Mouse (Mus musculus) midbrain, postnatal 0 days (tissue): ENCODE data around the gene Pde10a. TPM values are rescaled to one million over a fixed set of nuclear protein-coding genes. Genes with fewer than 3 reads are reported as not detected.
A peak's percentile ranks its signal among the peaks of the same experiment; 100 is the strongest.

Experiments used
- ATAC-seq: fragments of 200-750 bp; cut with Nextera tagmentation; 2 replicates; pipeline ENCODE4 v1.8.0; 2017; ENCODE audit warnings: moderate number of reproducible peaks, mild to moderate bottlenecking, moderate TSS enrichment, moderate library complexity; ENCODE audit not compliant: low FRiP score
- DNase-seq: peaks from one replicate; pipeline ENCODE4 v3.0.0-alpha.2; 2015; ENCODE audit warnings: low spot score
- H3K27ac ChIP-seq: fragments of 300-500 bp; sonication (generic); 2 replicates; pipeline ENCODE4 v1.5.1; 2014; ENCODE audit warnings: low read depth, mild to moderate bottlenecking, low read length, mixed read lengths
- H3K27me3 ChIP-seq: fragments of 300-500 bp; sonication (generic); 2 replicates; pipeline ENCODE4 v1.6.1; 2014; ENCODE audit warnings: low read length, control low read depth, mixed read lengths; ENCODE audit not compliant: insufficient read depth
- H3K36me3 ChIP-seq: fragments of 300-500 bp; sonication (generic); 2 replicates; pipeline ENCODE4 v1.6.1; 2014; ENCODE audit warnings: low read length, control low read depth, mixed read lengths; ENCODE audit not compliant: insufficient read depth
- H3K4me1 ChIP-seq: fragments of 300-500 bp; sonication (generic); 2 replicates; pipeline ENCODE4 v1.6.1; 2014; ENCODE audit warnings: mild to moderate bottlenecking, control low read depth, antibody characterized with exemption, low read length, mixed read lengths; ENCODE audit not compliant: insufficient read depth
- H3K4me2 ChIP-seq: fragments of 300-500 bp; sonication (generic); 2 replicates; pipeline ENCODE4 v1.6.1; 2014; ENCODE audit warnings: low read depth, mild to moderate bottlenecking, low read length, mixed read lengths; ENCODE audit not compliant: poor library complexity, severe bottlenecking
- H3K4me3 ChIP-seq: fragments of 300-500 bp; sonication (generic); 2 replicates; pipeline ENCODE4 v1.5.1; 2014; ENCODE audit warnings: low read depth, mild to moderate bottlenecking, low read length, moderate library complexity
- H3K9ac ChIP-seq: fragments of 300-500 bp; sonication (generic); replicated peaks from 2 replicates; pipeline ENCODE4 v1.6.1; 2014; ENCODE audit warnings: mild to moderate bottlenecking, low read length, moderate library complexity, mixed read lengths; ENCODE audit not compliant: poor library complexity, severe bottlenecking
- H3K9me3 ChIP-seq: fragments of 300-500 bp; sonication (generic); 2 replicates; pipeline ENCODE4 v1.6.1; 2016; ENCODE audit warnings: low read length, control low read depth
- CTCF ChIP-seq: IDR thresholded peaks from 2 replicates; pipeline ENCODE4 v1.5.1; 2016; ENCODE audit warnings: antibody characterized with exemption, mild to moderate bottlenecking
- WGBS: fragments of 180-500 bp; shearing (Covaris S2); extraction: QIAGEN DNeasy Blood & Tissue Kit; methylation state at CpG from one replicate; pipeline ENCODE4 v1.1.7; 2014; 5-methylcytosine and 5-hydroxymethylcytosine counted together
- polyA plus RNA-seq: library from polyadenylated mRNA; unstranded; fragments of >200 nt; fragmentation: Nextera tagmentation; extraction: Ambion mirVana; gene quantifications from 2 replicates; pipeline ENCODE4 v1.2.1, GENCODE M21; 2015
- total RNA-seq: library from RNA; depleted of rRNA; stranded (reverse); fragments of >200 nt; gene quantifications from 2 replicates; pipeline ENCODE4 v1.2.3, GENCODE M21; 2014

Gene Pde10a
- total and polyA plus RNA-seq, 2 experiments from 2014 or later = 8.6 to 40.3 TPM

- Histone ChIP-seq H3K9me3 (no peaks in the 10 kb centered on the region), H3K36me3 (no peaks in the 10 kb centered on the region), H3K4me3 (peak overlapping the region; percentile 72), H3K4me1 (peaks cover 14% of the 10 kb centered on the region), H3K9ac (peak overlapping the region; percentile 89), H3K27ac (peak overlapping the region; percentile 78), H3K4me2 (peak overlapping the region; percentile 93), H3K27me3 (no peaks in the 10 kb centered on the region; the same call in none of the 2 replicates)
- TF ChIP-seq CTCF = peak; percentile 20; the same call in 1 of the 2 replicates
- peak; percentile 48 for DNase-seq
- 0 out of 2 replicates have a peak, but pooled peaks have one; percentile 17 for ATAC-seq
- WGBS = 7% methylated on average over 27 of the region's 27 CpGs
Observed at GRCm38 (mm10) chr17:8802889-8803799, 278.0 kb downstream of the Pde10a start.

DNA sequence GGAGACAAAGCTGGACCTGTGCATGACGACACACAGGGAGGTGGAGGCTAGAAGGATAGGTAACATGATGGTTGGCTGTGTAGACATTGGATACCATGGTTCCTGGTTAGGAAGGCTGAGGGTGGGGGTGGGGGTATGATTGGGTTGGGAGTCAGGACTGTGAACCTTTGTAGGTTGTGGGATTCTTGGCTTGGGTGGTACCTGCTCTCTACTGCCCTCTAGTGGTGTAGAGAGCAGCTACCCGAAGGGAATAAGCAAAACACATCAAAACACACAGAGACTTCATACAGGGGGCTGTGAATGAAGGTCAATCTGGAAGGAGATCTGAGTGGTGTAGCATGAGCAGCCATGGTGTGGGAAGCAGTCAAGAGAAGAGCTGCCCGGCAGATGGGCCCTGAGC is 282.2 kb downstream of the Pde10a start:
- no peak overlapping the region for H3K27ac ChIP-seq
- peak; percentile 76 for TF ChIP-seq CTCF
- H3K4me1 ChIP-seq = peaks cover 14% of the 10 kb centered on the region
- no peaks in the 10 kb centered on the region for H3K9me3 ChIP-seq
- no peaks in the 10 kb centered on the region; the same call in 1 of the 2 replicates for H3K27me3 ChIP-seq
- ATAC-seq (no peak), DNase-seq (peak; percentile 51)
- H3K4me2 ChIP-seq = no peak overlapping the region
- no peak overlapping the region for H3K4me3 ChIP-seq
- no peaks in the 10 kb centered on the region for H3K36me3 ChIP-seq
- 56% methylated on average over 3 of the region's 3 CpGs for WGBS
- H3K9ac ChIP-seq = no peak overlapping the region

GRCm38 (mm10) chr17:8809771-8810170 is 284.6 kb downstream of the Pde10a start:
- no peaks in the 10 kb centered on the region for H3K36me3 ChIP-seq
- H3K9me3 ChIP-seq = no peaks in the 10 kb centered on the region
- no peak for DNase-seq
- no peak overlapping the region for H3K4me2 ChIP-seq
- H3K9ac ChIP-seq = no peak overlapping the region
- H3K27ac ChIP-seq = no peak overlapping the region
- ATAC-seq = no peak
- 56% methylated on average over 6 of the region's 6 CpGs for WGBS
- no peaks in the 10 kb centered on the region for H3K27me3 ChIP-seq
- no peak overlapping the region for H3K4me3 ChIP-seq
- no peak for TF ChIP-seq CTCF
- peaks cover 2% of the 10 kb centered on the region; the same call in 1 of the 2 replicates for H3K4me1 ChIP-seq

GRCm38 (mm10) chr17:8810201-8810600 is 285.0 kb downstream of the Pde10a start:
- no peaks in the 10 kb centered on the region for H3K36me3 ChIP-seq
- no peak for TF ChIP-seq CTCF

DNA sequence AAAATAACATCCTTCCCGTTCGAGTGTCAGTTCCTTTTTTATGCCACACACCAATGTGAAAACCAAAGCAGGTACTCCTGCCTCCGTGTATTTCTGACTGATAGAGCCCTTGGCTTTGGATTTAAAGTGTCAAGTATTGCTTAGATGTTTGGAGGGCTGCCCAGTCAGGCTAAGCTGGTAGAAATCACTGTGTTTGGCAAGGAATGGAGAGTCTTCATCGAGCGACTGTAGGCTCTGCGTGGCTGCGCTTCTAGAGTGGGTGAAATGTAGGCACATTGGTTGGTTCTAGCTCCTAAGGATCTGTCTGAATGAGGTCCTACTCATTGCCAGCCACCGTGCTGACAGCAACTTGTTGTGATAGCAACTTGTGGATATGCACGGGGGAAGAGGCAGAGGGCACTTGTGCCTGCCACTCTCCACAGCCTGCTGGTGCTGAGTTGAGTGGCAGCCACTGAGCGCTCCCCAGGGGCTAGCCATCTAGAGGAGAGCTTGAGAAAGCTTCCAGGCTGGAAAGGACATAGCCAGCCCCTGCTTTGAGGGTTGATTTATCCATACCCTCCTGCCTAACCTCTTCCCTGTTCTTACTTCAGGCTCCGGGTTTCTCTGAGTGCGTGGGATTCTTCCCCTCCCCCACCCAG is 287.2 kb downstream of the Pde10a start:
- Histone ChIP-seq H3K9ac (no peak overlapping the region), H3K27ac (no peak overlapping the region), H3K36me3 (no peaks in the 10 kb centered on the region), H3K4me3 (no peak overlapping the region), H3K4me2 (0 out of 2 replicates have a peak overlapping the region, but pooled peaks have one; percentile 1), H3K4me1 (no peaks in the 10 kb centered on the region), H3K9me3 (no peaks in the 10 kb centered on the region), H3K27me3 (no peaks in the 10 kb centered on the region)
- 45% methylated on average over 12 of the region's 12 CpGs for WGBS
- DNase-seq (peak; percentile 64), ATAC-seq (no peak)
- no peak; the same call in 1 of the 2 replicates for TF ChIP-seq CTCF

More at GRCm38 (mm10) chr17:8810201-8810600, 285.0 kb downstream of the Pde10a start:
- Histone ChIP-seq H3K4me3 (no peak overlapping the region), H3K9me3 (no peaks in the 10 kb centered on the region), H3K9ac (no peak overlapping the region), H3K27ac (no peak overlapping the region), H3K4me2 (no peak overlapping the region), H3K27me3 (no peaks in the 10 kb centered on the region), H3K4me1 (no peaks in the 10 kb centered on the region)
- 93% methylated on average over 8 of the region's 8 CpGs for WGBS
- ATAC-seq (no peak), DNase-seq (no peak)
